Mouse (Mus musculus) liver, adult 2 months (tissue): Measurements from ENCODE around the gene Safb2.

Source experiments
- CTCF ChIP-seq: fragments of 200-500 bp; IDR thresholded peaks from 2 replicates; pipeline ENCODE4 v1.5.1; 2011; ENCODE audit warnings: low read depth, low read length, control low read depth
- POLR2A ChIP-seq: fragments of 200-500 bp; IDR thresholded peaks from 2 replicates; pipeline ENCODE4 v1.6.1; 2011; ENCODE audit warnings: low read length, control low read depth; ENCODE audit not compliant: insufficient read depth; ENCODE audit errors: extremely low read depth

DNA sequence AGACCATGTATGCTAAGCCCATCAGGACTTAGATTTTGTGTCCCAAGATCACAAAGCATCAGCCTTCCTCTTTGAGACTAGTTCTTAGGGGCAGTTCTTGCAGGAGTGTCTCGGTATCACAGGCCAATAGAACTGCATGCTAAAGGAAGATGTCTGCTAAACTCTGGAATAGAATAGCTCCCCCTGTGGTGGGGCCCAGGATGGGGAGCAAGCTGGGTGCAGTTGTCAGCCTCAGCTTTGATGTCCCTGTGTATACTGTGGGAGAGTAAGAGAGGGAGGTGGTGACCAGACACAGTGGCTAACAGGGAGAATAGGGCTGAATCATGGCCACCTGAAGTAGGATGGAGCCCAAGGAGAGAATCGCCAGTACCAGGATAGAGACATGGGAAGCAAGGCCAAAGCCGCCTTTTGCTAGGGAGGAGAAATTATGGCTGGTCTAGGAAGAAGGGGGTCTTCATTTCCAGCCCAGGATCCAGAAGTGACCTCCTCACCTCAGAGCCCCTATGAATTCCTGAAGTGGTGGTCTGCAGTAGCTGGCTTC, 40.6 kb downstream of the Safb2 start:
- TF ChIP-seq CTCF (no peak), POLR2A (no peak)
